Mouse (Mus musculus) adrenal gland, adult 8-10 months (tissue): ENCODE results near the gene Hadha. TPM values are rescaled to one million over a fixed set of nuclear protein-coding genes. Genes with fewer than 3 reads are reported as not detected.

ENCODE experiments used
- DNase-seq: peaks from one replicate; pipeline ENCODE4 v3.0.0; 2022
- total RNA-seq, 4 experiments: library from RNA; stranded (reverse); gene quantifications; 2 replicates each; pipeline ENCODE4 v1.2.4; 2022

Gene Hadha
- total RNA-seq: 100 to 1,000 TPM; 363 to 446 (median 399) TPM

DNA sequence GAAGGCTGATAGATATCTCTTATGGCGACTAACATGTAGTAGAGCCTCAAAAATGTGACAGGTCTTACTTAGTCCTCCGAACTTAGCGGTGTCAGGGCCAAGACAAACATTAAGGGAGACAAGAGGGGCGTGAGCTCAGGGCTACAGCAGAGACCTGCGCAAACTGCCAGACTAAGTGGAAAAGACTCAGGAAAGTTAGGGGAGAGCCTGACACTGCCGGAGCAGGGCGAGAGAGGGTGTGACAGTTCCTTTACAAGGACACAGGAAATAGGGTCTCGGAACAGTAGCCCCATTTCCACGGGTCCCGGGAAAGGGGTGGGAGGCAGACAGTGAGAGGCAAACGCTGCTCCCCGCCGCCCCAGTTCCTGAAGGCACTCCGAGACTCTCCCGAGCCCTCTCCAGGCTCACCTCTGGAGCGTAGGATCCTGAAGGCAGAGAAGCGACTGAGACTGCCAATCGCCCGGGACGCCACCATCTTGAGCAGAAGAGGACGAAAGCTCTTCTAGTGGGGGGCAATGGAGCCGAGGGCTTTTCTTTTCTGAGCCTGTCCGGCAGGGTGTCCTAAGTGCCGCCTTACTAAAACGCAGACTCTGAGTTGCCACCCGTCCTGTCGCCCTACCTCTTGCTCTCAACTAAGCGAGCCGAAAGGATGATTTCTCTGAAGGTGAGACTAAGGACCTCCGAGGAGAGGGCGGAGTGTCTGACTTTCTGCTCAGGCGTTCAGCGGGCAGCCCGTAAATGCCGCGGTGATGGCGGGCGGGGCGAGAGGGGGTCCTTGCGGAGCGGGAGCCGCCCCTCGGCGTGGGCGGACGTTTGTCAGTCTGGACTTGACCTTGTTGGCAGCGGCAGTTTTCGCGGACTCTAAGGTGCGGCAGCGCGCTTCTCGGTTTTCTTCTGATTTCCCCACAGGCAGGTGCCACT, at the start of gene Hadha, which contains the start of gene Hadhb:
Gene Hadha, minus strand, starts transcription at position 689 of the 921 bp plus-strand sequence.
Gene Hadhb, plus strand, starts transcription at position 775 of the 921 bp plus-strand sequence.
- DNase-seq: peak; percentile 89

- no peak for DNase-seq
Measured at GRCm38 (mm10) chr5:30204441-30204840, 49.5 kb upstream of the Hadha start.

- DNase-seq: no peak
Measured at GRCm38 (mm10) chr5:30203216-30203885, 48.4 kb upstream of the Hadha start.

- DNase-seq: no peak
Measured at GRCm38 (mm10) chr5:30202221-30202620, 47.3 kb upstream of the Hadha start.

DNA sequence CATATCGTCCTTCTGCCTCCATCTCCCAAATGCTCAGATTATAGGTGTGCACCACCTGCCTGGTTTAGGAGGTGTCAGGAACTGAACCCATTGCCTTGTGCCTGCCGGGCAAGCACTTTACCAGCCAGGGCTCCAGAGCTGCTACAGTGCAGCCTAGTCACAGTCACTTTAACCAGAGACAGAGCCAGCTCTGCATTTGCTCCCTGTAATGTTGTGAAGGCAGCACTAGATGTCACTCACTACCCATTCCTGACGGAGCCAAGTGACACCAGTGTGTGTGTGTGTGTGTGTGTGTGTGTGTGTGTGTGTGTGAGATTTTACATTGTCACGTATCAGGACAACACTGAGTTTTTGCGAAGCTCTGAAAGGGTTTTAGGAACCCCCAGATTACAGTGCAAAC, 46.6 kb upstream of the Hadha start:
- DNase-seq: peak; percentile 11

GRCm38 (mm10) chr5:30198257-30198656, 43.3 kb upstream of the Hadha start:
- DNase-seq: no peak

- DNase-seq: no peak
Measured at GRCm38 (mm10) chr5:30195340-30195739, 40.4 kb upstream of the Hadha start.

GRCm38 (mm10) chr5:30192452-30192851, 37.5 kb upstream of the Hadha start:
- DNase-seq: no peak

- DNase-seq: no peak
Measured at GRCm38 (mm10) chr5:30187687-30188485, 32.9 kb upstream of the Hadha start.

GRCm38 (mm10) chr5:30175811-30176210, 20.8 kb upstream of the Hadha start:
- DNase-seq: no peak

- DNase-seq: no peak
Measured at GRCm38 (mm10) chr5:30172931-30173692, 18.1 kb upstream of the Hadha start.

GRCm38 (mm10) chr5:30172115-30172514, 17.2 kb upstream of the Hadha start:
- DNase-seq: no peak

GRCm38 (mm10) chr5:30170303-30170940, 15.5 kb upstream of the Hadha start:
- no peak for DNase-seq

DNA sequence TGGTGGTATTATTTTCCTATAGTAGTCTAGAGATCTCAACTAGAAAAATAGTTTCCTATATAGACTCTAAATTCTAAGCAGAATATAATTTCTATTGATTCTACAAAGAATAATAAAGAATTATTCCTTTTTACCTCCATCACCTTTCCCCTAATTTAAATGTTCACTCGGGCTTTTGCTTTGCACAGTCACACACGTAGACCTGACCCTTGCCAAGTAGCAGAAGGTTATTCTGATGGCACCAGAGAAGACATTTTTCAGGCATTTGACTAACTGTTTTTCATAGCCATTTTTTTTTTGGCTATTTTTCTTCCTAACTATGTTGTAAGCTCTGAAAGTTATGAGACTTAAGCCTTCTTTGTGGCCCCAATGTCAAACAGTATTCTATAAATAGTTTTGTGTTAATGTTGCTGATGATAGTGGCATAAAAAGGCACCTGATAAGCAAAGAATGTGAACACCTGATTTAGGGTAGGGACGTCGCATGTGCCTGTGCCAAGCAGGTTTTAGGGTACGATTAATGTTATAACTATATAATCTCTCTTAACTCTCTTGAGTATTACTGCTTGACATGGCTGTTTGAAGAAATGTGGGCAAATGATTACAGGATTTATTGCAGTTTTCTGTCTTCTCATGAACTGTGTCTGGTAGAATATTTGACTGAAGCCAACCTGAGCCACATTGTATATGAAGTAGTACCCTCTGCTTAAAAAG, 10.4 kb upstream of the Hadha start:
- no peak for DNase-seq

DNA sequence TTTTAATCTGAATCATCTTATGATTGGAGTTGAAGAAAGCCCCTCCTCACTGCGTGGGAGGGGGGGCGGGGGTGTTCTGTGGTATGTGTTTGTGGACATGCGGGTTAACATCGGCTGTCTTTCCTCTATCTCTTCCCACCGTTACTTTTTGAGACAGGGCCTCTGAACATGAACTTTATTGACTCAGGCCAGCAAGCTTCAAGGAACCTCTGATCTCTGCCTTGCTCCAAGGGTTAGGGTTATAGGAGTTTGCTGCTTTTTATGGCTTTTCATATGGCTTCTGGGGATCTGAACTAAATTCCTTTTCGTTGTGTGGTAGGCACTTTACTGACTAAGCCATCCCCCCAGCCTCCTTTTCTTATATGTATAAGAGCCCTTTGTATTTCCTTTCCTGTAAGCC, 7.4 kb upstream of the Hadha start:
- no peak for DNase-seq

- no peak for DNase-seq
Measured at GRCm38 (mm10) chr5:30161836-30162235, 6.9 kb upstream of the Hadha start.

GRCm38 (mm10) chr5:30159601-30160000, 4.6 kb upstream of the Hadha start:
- DNase-seq: no peak

DNA sequence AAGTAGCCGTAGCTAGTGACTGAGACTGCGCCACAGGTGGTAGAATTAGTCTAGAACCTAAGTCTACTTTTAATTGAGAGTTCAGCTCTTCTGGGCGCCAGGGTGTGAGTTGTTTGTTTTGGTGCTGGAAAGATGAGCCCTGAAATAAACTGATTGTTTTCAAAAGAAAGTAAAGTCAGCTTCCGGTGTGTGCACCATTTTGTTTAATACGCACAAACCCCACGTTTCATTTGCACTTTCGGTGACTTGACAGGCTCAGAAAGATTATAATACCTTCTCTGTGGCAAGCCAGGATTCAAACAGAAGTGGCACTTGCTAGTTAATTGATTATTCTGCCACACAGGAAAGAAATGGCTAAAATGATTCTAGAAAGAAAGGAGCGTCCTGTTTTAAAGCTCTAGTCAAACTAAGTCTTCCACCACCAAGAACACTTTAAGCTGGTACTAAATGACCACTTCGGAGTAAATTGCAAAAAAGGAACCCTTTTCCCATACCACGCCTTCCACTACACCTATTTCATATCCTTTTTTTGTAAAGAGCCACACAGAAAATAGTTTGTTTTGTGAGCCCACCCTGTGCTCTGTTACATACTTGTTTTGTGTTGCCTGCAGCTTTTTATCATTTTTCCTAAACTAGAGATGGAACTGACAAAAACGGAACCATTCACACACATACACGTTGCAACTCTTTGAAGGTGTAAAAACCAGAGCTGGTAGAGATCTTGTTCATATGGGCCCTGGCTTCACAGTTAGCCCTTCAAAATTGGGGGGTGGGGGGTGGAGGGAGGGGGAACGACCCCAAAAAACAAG, 1.1 kb upstream of the Hadha start:
- DNase-seq: no peak

DNA sequence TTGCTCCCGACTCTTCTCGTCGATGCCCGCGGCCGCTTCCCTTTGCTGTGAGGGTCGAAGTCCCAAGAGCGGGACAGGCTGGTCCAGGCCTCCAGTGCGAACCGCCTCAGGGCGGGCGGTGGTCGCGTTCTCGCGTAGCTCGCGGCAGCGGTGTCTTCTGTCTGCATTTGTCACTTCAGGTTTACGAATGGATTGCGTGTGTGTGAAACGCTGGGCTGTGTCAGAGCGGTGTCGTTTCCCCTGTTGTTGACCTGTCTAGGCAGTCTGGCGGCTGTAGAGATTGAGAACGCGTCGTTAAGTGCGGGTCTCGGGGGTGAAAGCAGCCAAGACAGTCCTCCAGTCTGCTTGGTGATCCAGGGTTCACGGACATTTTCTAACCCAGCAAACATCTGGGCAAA, 432 bp upstream of the Hadha start:
- no peak for DNase-seq

DNA sequence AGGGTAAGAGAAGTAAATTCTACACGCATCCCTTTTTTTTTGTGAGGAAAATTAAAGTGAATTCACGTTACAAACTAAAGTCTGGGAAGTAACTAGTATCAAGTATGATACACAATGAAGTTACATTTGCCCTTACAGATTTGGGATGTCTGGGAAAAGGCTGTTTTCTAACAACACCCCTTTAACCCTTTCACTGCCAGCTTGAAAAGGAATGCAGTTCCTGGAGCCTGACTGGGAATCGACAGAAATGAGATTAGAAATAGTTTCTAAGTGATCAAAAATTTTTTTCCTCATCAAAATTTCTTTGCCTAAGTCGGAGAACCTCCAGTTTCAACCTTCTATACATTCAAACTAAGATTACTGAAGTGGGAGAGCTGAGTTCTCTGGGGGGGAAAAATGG, 949 bp downstream of the Hadha start:
- DNase-seq: no peak
